Mouse (Mus musculus): ENCODE measurements around the gene Acap3. TPM values are rescaled to one million over a fixed set of nuclear protein-coding genes. Genes with fewer than 3 reads are reported as not detected.

The Acap3 gene
- total RNA-seq, 2 experiments from 2014 or later: 12.0 to 12.2 TPM

- intact Hi-C loops (cut with DNase I): no loop called here
- peak; percentile 0 to 1 for DNase-seq
These were observed 14.5 kb downstream of the Acap3 start for GRCm38 (mm10) chr4:155906125-155906524.

GRCm38 (mm10) chr4:155907003-155907402, 15.4 kb downstream of the Acap3 start:
- DNase-seq: peak; percentile 0 to 1
- intact Hi-C loops (cut with DNase I): no loop called here

- intact Hi-C loops (cut with DNase I): no loop called here
- DNase-seq: peak in 1 of 2 experiments; percentile 1
These were observed 16.7 kb downstream of the Acap3 start for GRCm38 (mm10) chr4:155908281-155908680.

- intact Hi-C loops (cut with DNase I): no loop called here
- DNase-seq: peak; percentile 1 to 3
These were observed 17.1 kb downstream of the Acap3 start for GRCm38 (mm10) chr4:155908751-155909150.

GRCm38 (mm10) chr4:155932031-155932430, 40.4 kb downstream of the Acap3 start:
- no peak for DNase-seq
- intact Hi-C loops (cut with DNase I): no loop called here

- peak in 1 of 2 experiments; percentile 49 for DNase-seq
- intact Hi-C loops (cut with DNase I): loop anchor here (1.0 to 5.0 kb wide), 4 partner anchors 42 to 110 kb away; partner anchors contain the start of genes Acap3 and Pusl1
These were observed 51.4 kb downstream of the Acap3 start for GRCm38 (mm10) chr4:155943049-155943452.

GRCm38 (mm10) chr4:155943534-155944249, 52.1 kb downstream of the Acap3 start, which contains the start of gene Ube2j2:
Gene Ube2j2, plus strand, starts transcription at chr4:155943831.
- intact Hi-C loops (cut with DNase I): loop anchor here (1.0 to 5.0 kb wide), 4 partner anchors 43 to 111 kb away; partner anchors contain the start of genes Acap3 and Pusl1
- peak; percentile 98 to 99 for DNase-seq

- intact Hi-C loops (cut with DNase I): loop anchor here (5.0 kb wide), 1 partner anchor 52 kb away; the partner anchor contains the start of genes Acap3 and Pusl1
- no peak for DNase-seq
These were observed 52.6 kb downstream of the Acap3 start for GRCm38 (mm10) chr4:155944271-155944670.

GRCm38 (mm10) chr4:155947094-155947493, 55.5 kb downstream of the Acap3 start:
- no peak for DNase-seq
- intact Hi-C loops (cut with DNase I): no loop called here

GRCm38 (mm10) chr4:155955491-155955890, 63.9 kb downstream of the Acap3 start:
- intact Hi-C loops (cut with DNase I): no loop called here
- no peak for DNase-seq

Small RNA genes within 50 kb of the gene (microRNA-seq; reads per million reads assigned to microRNA genes)
- 0 reads per million in 2 experiments for gene Gm22991 (ENCODE audit: borderline number of aligned reads in 2 of 2)

Other genes starting within 250 kb of the Acap3 start
- gene Gm10563, start 246.4 kb upstream of the Acap3 start, total RNA-seq (2021): not detected
- 10 to 100 TPM in 1 of 2 experiments, 1 to 10 TPM in 1; 9.3 to 10.5 TPM for gene Mmp23, start 238.4 kb upstream of the Acap3 start, total RNA-seq (2021)
- gene Mib2, start 222.6 kb upstream of the Acap3 start, total RNA-seq (2021): 10 to 100 TPM; 25.3 to 29.9 TPM
- gene Fndc10, start 197.5 kb upstream of the Acap3 start, total RNA-seq (2021): 1 to 10 TPM; 1.2 to 1.6 TPM
- 10 to 100 TPM; 43.5 to 45.6 TPM for gene Ssu72, start 187.0 kb upstream of the Acap3 start, total RNA-seq (2021)
- gene Tmem240, start 157.0 kb upstream of the Acap3 start, total RNA-seq (2021): under 1 TPM; 0.19 to 0.42 TPM
- gene Atad3a, start 130.7 kb upstream of the Acap3 start, total RNA-seq (2021): 10 to 100 TPM; 45.1 to 45.9 TPM
- 1 to 10 TPM; 6.6 to 7.9 TPM for gene Vwa1, start 117.1 kb upstream of the Acap3 start, total RNA-seq (2021)
- gene Tmem88b, start 105.9 kb upstream of the Acap3 start, total RNA-seq (2021): 1 to 10 TPM in 1 of 2 experiments, under 1 TPM in 1; 0.64 to 1.3 TPM
- gene Ankrd65, start 101.4 kb upstream of the Acap3 start, total RNA-seq (2021): not detected
- gene Mrpl20, start 88.9 kb upstream of the Acap3 start, total RNA-seq (2021): 10 to 100 TPM; 77.8 to 81.1 TPM
- 10 to 100 TPM; 31.0 to 34.0 TPM for gene Ccnl2, start 79.3 kb upstream of the Acap3 start, total RNA-seq (2021)
- 100 to 1,000 TPM; 114 to 116 TPM for gene Aurkaip1, start 60.5 kb upstream of the Acap3 start, total RNA-seq (2021)
- 10 to 100 TPM; 27.4 to 33.7 TPM for gene Mxra8, start 52.1 kb upstream of the Acap3 start, total RNA-seq (2021)
- gene Dvl1, start 44.4 kb upstream of the Acap3 start, total RNA-seq (2021): 10 to 100 TPM; 46.2 to 54.2 TPM
- under 1 TPM; 0.27 to 0.28 TPM for gene Tas1r3, start 28.5 kb upstream of the Acap3 start, total RNA-seq (2021)
- gene Cptp, start 22.4 kb upstream of the Acap3 start, total RNA-seq (2021): 10 to 100 TPM in 1 of 2 experiments, 1 to 10 TPM in 1; 9.5 to 11.7 TPM
- 10 to 100 TPM; 15.7 to 18.8 TPM for gene Ints11, start 22.3 kb upstream of the Acap3 start, total RNA-seq (2021)
- 10 to 100 TPM; 12.7 to 13.1 TPM for gene Pusl1, start within 50 bp of the Acap3 start, total RNA-seq (2021)
- gene Ube2j2, start 52.0 kb downstream of the Acap3 start, total RNA-seq (2021): 10 to 100 TPM; 49.4 to 56.0 TPM
- 10 to 100 TPM; 15.6 to 16.0 TPM for gene C1qtnf12, start 70.5 kb downstream of the Acap3 start, total RNA-seq (2021)
- gene B3galt6, start 100.8 kb downstream of the Acap3 start, total RNA-seq (2021): 1 to 10 TPM; 2.2 to 2.4 TPM
- 10 to 100 TPM; 77.9 to 89.1 TPM for gene Sdf4, start 101.0 kb downstream of the Acap3 start, total RNA-seq (2021)
- under 1 TPM; 0.27 to 0.39 TPM for gene Tnfrsf4, start 122.0 kb downstream of the Acap3 start, total RNA-seq (2021)
- gene Tnfrsf18, start 134.3 kb downstream of the Acap3 start, total RNA-seq (2021): not detected
- gene Ttll10, start 167.6 kb downstream of the Acap3 start, total RNA-seq (2021): not detected
- gene 9430015G10Rik, start 218.2 kb downstream of the Acap3 start, total RNA-seq (2021): 1 to 10 TPM; 3.0 TPM
- under 1 TPM in 1 of 2 experiments, not detected in 1; 0.11 TPM for gene Rnf223, start 238.7 kb downstream of the Acap3 start, total RNA-seq (2021)